Mouse (Mus musculus) embryonic fibroblast, embryonic 13.5 days (primary cell): ENCODE measurements around the gene Lrrc8c.

Experiments
- CTCF ChIP-seq: IDR thresholded peaks from 2 replicates; pipeline ENCODE4 v1.5.1; 2011; ENCODE audit warnings: mild to moderate bottlenecking, control low read depth, low read length, moderate library complexity, borderline replicate concordance; ENCODE audit not compliant: insufficient read depth
- POLR2A ChIP-seq: IDR thresholded peaks from 2 replicates; pipeline ENCODE4 v1.6.1; 2011; ENCODE audit warnings: low read depth, mild to moderate bottlenecking, control low read depth, low read length, moderate library complexity

DNA sequence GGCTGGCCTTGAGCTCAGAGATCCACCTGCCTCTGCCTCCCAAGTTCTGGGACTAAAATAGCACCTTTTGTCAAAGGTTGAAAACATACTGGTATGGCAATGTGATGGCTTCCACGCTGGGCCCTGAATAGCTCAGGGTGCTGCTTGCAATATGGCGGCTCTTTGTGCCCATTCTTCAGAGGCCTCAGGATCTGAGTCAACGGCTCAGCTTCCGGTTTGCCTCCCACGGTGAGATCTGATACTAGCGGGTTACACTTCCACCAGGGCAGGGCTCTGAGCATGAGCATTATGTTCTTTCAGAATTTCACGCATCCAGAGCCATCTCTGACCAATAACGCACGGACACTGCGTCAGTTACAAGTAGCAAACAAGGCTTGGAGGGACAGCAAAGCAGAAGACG, 120.2 kb downstream of the Lrrc8c start:
- TF ChIP-seq CTCF (no peak), POLR2A (no peak)
